Mouse (Mus musculus) kidney, adult 18-20 months (tissue): ENCODE measurements around the gene B3gnt7.
A peak's percentile ranks its signal among the peaks of the same experiment; 100 is the strongest.
"Not testable (repeated sequence)": the region's sequence is repeated elsewhere in the genome, so short reads cannot be mapped to it uniquely, and the experiment has no call there.

Source experiments
- DNase-seq: peaks from one replicate; pipeline ENCODE4 v3.0.0; 2021

The B3gnt7 gene

DNA sequence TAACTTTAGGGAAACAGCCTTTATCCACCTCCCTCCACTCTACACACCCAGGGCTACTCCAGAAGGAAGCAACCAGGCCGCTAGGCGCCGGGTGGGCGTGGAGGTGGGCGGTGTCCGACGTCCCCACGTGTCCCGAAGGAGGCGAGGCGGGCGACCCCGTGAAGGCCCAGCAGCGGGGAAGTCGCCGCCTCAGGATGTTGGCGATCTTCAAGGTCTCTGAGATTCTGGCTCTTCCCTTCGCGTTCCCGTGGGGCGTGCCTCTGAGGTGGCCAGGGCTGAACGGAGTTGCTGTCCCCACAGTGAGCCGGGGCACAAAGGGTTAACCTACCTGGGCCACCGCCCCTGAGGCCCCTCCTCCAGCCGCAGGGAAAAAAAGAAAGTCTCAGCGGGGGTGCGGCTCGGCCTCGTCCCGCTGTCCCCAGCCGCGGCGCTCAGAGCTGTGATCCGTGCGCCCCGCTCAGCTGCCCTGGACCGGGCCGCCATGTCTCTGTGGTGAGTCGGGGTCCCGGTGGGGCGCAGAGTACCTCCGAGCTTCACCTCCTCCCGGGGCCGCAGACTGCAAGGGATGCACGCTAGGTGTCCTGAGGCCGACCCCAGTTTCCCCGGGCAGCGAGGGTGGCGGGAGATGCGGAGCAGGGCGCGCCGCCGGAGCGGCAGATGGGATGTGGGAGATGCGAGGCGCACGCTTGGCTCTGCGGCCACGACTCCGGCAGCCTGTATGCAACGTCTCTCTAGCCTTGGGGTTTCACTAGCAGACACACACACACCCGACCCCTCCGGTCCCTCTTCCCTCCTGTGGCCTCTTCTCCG is 636 bp downstream of the B3gnt7 start:
- peak; percentile 66 for DNase-seq

- peak; percentile 18 for DNase-seq
These were observed 1.2 kb downstream of the B3gnt7 start for GRCm38 (mm10) chr1:86303873-86304250.

GRCm38 (mm10) chr1:86306686-86307085 is 4.1 kb downstream of the B3gnt7 start:
- DNase-seq: peak; percentile 49

DNA sequence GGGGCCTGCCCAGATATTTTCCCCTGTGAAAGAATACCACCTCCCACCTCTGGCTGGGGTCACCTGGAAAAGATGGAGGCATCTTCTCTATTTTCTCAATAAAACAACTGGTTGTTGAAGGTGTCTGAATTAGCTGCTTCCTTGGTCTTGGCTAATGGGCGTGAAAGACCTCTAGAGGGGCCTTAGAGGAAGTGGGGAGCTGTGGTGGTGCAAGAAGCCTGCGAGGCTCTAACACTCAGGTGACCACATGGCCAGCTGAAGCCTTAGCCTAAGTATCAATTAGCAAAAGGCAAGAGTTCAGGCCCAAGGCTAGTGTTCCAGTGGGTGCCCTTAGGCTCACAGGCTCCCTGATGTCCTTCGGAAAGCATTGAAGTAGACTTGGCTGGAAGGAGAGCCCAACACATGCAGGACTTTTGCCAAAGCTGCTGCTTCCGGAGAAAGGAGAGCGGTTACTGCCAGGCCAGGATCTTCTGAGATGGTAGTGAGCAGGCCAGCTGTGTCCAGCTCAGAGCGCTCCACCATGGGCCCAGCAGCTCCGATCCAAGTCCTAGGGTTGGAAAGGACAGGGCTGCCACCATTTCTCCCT is 4.6 kb downstream of the B3gnt7 start:
- peak; percentile 59 for DNase-seq

- DNase-seq: no peak
These were observed 5.4 kb downstream of the B3gnt7 start for GRCm38 (mm10) chr1:86307871-86308641.

GRCm38 (mm10) chr1:86309270-86309833 is 6.7 kb downstream of the B3gnt7 start:
- no peak for DNase-seq

DNA sequence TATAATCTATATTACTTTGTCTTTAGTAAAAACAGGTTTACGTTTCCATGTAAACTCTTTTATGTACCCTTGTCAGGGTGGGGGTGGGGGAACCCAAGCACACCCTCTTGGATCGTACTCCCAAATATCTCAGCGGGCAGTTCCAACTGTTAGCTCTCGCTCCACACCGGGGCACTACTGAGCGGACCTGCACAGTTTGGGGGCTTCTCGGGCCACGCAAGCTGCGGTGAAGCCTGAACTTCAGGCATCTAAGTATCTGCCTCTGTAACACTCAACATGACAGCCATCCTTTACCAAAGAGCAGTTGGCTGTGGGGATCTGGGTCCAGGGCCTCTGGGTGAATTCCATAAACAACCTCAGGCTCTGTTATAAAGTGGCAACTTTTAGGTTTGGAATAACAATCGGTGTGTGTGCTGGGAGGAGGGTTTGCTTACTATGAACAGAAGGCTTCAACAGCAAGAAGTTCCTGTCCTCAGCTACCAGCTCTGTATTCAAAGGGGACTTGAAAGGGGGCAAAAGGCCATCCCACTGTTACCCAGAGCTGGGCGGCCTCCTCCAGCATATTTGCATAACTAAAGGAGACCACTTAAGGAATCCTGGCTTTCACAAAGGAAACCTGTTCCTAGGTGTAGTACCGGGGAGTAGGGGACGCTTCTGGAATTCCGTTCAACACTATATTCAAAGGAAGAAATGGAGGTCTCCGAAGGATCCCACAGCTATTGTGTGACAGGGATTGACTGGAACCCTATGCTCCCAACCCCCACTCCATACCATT is 8.1 kb downstream of the B3gnt7 start:
- no peak for DNase-seq

DNA sequence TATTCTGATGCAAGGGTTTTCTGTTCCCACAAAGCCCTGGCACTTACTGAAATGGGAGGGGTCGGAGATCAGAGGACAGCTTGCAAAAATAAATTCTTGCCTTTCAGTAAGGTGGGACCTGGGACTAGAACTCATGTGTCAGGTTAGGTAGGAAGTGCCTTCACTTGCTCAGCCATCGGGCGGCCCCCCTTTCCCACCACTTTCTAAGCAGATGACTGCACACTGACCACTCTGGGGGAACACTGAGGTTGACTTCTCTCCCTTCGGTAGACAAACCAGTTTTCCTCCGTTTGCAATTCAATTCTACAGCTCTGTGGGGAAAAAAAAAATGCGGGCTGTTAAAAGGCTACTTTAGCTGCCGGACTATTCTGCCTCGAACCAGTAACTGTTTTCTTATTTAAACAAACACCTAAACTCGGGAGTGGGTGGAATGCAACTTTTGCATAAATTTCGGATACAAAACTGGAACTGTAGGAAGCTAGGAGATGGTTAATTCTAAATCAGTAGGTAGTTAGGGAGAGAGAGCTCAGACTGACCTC is 8.9 kb downstream of the B3gnt7 start:
- peak; percentile 15 for DNase-seq

GRCm38 (mm10) chr1:86312269-86312668 is 9.6 kb downstream of the B3gnt7 start:
- DNase-seq: no peak

- DNase-seq: no peak
These were observed 10.6 kb downstream of the B3gnt7 start for GRCm38 (mm10) chr1:86313096-86313771.

DNA sequence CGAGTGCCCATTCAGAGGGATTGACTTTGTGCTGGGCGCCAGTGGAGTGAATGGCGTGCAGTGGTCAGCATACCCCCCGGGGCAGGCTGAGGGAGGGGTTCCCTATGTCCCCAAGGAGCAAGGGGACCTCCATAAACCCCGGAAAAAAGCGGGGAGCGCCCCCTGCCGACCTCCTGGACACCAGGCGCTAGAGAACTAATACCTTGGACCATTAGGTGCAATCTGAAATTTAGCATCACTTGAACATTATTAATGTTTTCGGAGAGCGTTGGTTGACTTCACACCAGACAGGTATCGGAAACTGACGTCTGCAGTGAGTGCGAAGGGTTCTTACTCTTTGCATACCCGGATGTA is 11.1 kb downstream of the B3gnt7 start:
- DNase-seq: peak; percentile 63

DNA sequence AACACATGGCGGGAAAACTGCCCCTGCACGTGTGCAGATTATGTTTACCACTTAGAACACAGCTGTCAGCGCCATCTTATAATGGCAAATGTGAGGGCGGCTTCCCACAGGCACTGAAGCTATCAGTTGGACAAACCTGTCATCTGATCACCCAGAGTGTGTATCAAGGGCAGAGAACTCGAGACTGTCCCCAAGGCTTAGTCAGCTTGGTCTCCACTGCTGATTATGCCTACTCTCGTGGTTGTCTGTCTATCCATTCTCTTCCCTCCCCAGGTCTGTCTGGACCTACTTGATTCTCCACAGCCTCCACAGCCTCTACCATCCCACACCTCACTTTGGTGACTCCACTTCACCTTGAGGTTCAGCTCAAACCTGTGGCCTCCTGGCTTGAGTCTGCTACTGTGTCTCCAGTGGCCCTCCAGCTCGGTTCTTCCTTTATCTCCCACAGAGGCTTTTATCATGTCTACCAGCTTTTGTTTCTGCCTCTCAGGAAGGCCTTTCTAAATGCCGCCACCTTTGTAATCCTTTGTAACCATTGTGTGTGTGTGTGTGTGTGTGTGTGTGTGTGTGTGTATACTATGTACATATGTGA is 18.3 kb downstream of the B3gnt7 start:
- no peak for DNase-seq

DNA sequence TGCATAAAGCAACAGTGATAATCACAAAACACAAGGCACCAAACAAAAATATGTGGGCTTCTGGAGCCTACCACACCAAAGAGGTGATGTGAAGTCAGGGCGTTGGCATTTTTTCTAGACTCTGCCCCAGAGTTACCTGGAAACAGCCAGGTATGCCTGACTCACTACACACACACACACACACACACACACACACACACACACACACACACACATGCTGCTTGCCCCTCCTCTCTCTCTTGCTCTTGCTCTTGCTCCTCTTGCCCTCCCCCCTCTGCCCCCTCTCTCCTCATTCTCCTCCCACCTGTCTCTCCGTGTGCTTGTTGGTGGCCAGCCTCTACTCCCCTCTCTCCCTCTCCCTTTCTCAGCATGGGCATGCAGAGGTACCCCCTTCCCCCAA is 33.7 kb downstream of the B3gnt7 start:
- DNase-seq: no peak

DNA sequence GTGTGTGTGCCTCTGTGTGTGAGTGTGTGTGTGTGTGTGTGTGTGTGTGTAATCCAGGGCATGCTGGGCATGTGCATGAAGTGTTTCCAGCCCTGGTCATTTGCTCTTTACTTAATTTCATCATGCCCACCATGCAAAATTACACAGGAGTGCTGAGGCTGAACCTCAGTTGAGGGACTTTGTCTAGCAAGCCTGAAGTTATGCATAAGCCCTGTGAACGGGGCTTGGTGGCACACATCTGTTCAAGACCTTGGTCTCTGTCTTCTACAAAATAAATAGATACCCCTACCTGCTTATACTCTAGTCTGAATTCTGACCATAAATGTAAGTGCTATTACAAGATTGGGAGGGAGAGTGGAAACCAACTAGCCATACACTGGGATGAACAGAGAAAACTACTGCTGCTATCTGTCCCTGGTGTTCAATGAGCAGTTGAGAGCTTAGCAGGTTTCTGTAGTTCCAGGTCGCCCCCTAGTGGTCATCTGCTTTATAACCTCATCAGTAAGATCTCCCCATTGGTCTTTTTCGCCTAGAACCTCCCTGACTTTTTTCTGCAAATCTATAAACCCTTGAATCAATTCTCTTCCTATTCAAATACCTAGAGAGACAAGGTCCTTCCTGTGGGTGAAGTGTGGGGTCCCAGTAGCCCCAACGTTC is 36.7 kb downstream of the B3gnt7 start:
- DNase-seq: peak; percentile 75

DNA sequence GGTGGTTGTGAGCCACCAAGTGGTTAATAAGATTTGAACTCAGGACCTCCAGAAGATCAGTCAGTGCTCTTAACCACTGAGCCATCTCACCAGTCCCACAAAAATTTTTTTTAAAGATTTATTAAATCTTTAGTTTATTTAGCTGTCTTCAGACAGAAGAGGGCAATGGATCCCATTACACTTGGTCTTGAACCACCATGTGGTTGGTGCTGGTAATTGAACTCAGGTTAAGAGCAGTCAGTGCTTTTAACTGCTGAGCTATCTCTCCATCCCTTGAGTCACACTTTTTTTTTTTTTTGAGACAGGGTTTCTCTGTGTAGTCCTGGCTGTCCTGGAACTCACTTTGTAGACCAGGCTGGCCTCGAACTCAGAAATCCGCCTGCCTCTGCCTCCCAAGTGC is 38.5 kb downstream of the B3gnt7 start:
- not testable (repeated sequence) for DNase-seq

DNA sequence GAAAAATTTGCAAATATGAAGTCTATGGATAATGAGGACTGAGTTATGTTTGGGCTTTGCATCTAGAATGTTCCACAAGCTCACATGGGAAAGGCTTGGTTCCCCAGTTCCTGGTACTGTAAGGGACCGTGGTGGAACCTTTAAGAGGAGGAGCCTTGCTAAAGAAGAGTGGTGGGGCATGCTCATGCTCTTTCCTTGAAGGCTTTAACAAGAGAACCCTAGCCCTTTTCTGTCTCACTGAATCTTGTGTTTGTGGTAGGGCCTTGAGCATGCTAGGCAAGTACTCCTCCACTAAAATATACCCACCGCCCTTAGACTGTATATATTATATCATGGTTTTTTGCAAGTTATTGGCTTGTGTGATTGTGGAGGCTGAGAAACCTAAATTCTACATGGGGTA is 39.7 kb downstream of the B3gnt7 start:
- no peak for DNase-seq

DNA sequence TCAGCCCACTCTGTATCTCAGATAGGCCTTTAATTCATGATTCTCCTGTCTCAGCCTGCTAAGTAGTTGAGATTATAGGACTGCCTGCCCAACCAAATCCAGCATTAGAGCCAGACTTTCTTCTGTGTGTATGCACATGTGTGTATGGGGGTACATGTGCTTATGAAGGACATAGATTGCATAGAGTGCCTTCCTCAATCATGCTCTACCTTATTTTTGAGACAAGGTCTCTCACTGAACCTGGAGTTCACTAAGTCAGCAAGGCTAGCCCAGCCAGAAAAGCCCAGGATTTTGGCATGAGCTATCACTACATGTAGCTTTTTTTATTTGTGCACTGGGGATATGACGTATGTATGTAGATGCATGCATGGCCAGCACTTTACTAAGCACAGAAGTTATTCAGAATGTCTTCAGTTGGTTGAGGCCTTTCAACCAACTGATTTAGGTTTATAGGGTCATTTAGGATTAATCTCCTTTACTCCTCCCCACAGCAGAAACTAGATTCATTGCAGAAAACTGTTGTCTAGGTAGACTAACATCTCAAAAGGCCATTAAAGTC is 40.5 kb downstream of the B3gnt7 start:
- DNase-seq: no peak

DNA sequence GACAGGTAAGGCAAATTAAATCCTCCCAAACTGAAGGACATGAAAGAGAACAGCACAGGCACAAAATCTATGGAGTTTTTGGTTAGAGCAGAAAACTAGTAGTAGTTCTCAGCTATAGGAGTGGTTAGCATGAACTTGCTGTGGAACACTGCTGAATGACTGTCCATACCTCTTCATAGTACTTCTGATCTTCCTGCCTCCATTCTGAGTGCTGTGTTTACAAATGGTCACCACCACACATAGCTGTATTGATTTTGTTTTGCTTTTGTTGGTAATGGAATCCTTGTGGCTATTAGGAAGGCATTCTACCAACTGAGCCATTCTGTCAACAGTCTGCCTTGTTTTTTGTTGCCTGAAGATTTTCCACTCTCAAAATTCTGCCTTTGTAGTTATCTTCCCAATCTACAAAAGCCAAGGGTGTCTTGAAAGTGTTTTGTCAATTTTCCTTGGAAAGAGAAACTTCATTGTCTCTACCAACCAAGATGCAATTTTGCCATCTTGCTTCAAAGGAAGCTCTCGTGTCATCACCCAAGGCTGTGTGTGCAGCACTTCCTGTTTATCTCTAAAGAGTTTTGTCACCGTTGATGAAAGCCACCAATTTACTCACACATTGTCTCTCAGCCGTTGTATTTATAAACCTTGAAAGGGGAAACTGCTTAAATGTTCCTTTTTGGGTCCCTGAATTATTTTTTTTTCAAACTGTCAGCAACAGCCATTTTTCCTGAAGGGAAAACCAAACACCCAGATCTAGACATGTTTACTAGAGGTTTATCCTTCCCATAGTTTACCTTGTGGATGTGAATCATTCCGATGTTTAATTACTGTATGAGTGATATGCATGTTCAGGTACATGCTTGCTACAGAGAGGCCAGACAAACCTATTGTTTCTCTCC is 41.6 kb downstream of the B3gnt7 start:
- no peak for DNase-seq

- no peak for DNase-seq
These were observed 42.4 kb downstream of the B3gnt7 start for GRCm38 (mm10) chr1:86345069-86345468.

- DNase-seq: no peak
These were observed 43.3 kb downstream of the B3gnt7 start for GRCm38 (mm10) chr1:86345956-86346355.
